Mouse (Mus musculus) limb, embryonic 12.5 days (tissue): ENCODE measurements at regions not wholly inside any gene's neighbourhood (a gene's known extent, or its start where the extent isn't known, plus 50 kb on each side); places are given as distances from the start of the nearest gene placed in this dataset.

Source experiments
- ATAC-seq: fragments of 200-750 bp; cut with Nextera tagmentation; 2 replicates; pipeline ENCODE4 v1.8.0; 2017; ENCODE audit warnings: low read depth, moderate TSS enrichment; ENCODE audit not compliant: insufficient number of reproducible peaks, insufficient read depth, low FRiP score, low TSS enrichment
- H3K27ac ChIP-seq: fragments of 300-500 bp; sonication (generic); 2 replicates; pipeline ENCODE4 v1.5.1; 2016; ENCODE audit warnings: mild to moderate bottlenecking, moderate library complexity
- H3K27me3 ChIP-seq: fragments of 300-500 bp; sonication (generic); 2 replicates; pipeline ENCODE4 v1.6.1; 2016; ENCODE audit warnings: mild to moderate bottlenecking, moderate library complexity
- H3K36me3 ChIP-seq: fragments of 300-500 bp; sonication (generic); 2 replicates; pipeline ENCODE4 v1.6.1; 2016; ENCODE audit warnings: mild to moderate bottlenecking, moderate library complexity
- H3K4me1 ChIP-seq: fragments of 300-500 bp; sonication (generic); replicated peaks from 2 replicates; pipeline ENCODE4 v1.6.1; 2016
- H3K4me2 ChIP-seq: fragments of 300-500 bp; sonication (generic); 2 replicates; pipeline ENCODE4 v1.6.1; 2016; ENCODE audit warnings: mild to moderate bottlenecking, moderate library complexity
- H3K4me3 ChIP-seq: fragments of 300-500 bp; sonication (generic); replicated peaks from 2 replicates; pipeline ENCODE4 v1.5.1; 2016; ENCODE audit warnings: mild to moderate bottlenecking
- H3K9ac ChIP-seq: fragments of 300-500 bp; sonication (generic); replicated peaks from 2 replicates; pipeline ENCODE4 v1.6.1; 2016; ENCODE audit warnings: mild to moderate bottlenecking, moderate library complexity
- H3K9me3 ChIP-seq: fragments of 300-500 bp; sonication (generic); 2 replicates; pipeline ENCODE4 v1.6.1; 2016; ENCODE audit warnings: mild to moderate bottlenecking, moderate library complexity
- WGBS: fragments of 180-500 bp; shearing (Covaris S2); methylation state at CpG from one replicate; pipeline ENCODE4 v1.1.7; 2016; 5-methylcytosine and 5-hydroxymethylcytosine counted together

DNA sequence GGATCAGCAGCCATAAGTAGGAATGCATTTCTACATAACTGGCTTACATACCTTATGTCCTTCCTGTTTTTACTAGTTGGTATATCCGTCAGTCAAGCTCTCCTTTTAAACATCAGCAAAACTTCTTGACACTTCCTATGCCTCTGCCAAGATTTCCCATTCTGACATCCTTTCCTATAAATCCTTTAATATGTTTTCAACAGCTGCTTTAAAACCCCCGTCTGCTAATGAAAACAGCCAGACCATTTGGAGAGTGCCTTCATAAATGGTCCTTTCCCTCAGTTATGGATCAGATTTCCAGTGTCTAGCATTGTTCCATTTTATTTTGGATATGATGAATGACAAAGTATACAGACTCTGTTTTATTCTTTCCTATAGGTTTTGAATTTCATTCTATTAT is 270.7 kb upstream of the Rgmb start:
- Histone ChIP-seq H3K4me3 (no peak overlapping the region), H3K4me2 (no peak overlapping the region), H3K4me1 (no peaks in the 10 kb centered on the region), H3K9ac (no peak overlapping the region), H3K9me3 (no peaks in the 10 kb centered on the region), H3K36me3 (no peaks in the 10 kb centered on the region), H3K27ac (no peak overlapping the region), H3K27me3 (no peaks in the 10 kb centered on the region)
- no peak for ATAC-seq
- WGBS, result 41% methylated on average over 2 of the region's 2 CpGs

DNA sequence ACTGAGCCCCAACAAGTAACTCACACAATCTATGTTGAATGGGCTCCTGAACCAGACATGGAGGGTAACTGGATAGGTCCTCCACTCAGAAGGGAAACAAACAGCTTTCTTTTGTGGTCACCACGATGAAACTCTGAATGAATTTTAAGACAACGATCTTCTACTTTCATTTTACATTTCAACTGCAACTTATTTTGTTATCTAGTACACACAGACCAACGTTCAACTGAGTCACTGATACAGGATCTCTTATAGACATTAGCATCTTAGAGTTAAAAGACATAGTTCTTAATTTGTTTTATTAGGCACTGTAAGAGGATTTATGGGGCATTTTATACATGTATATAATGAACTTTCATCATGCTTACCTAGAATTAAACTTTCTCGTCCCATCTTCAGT is 262.1 kb upstream of the Rgmb start:
- Histone ChIP-seq H3K27ac (no peak overlapping the region), H3K9ac (no peak overlapping the region), H3K36me3 (no peaks in the 10 kb centered on the region), H3K4me1 (no peaks in the 10 kb centered on the region), H3K9me3 (no peaks in the 10 kb centered on the region), H3K27me3 (no peaks in the 10 kb centered on the region), H3K4me2 (no peak overlapping the region), H3K4me3 (no peak overlapping the region)
- 80% methylated on average over 4 of the region's 4 CpGs for WGBS
- ATAC-seq, result no peak

DNA sequence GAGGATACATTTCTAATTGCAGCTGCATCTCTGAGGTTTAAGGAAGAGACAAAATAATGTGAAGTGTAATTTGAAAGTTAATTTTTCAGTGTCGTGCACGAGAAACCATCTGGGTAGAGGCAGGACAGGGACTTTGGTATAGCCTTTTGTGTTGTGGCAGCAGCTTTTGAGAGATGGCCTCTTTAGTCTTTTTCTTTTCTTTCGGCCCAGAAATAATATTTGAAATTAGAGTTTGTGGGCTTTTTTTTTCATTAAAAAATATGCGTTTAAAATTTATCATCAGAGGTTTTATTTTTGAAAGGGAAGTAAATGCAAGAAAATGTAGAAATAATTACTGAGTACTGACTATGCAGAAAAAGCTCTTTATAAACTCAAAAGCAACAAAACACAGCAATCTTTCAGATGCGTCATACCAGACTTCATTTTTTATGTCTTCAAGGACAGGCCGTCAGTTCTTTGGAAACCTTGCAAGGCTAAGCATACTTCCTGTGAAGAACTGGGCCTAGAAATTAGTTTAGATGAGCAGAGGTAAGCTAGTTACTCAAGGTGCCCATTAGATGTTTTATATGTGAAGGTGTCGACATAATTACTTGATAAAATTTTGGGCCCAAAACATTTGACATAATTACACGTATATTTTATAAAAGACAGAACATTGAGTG is 258.9 kb upstream of the Rgmb start:
- WGBS, result 81% methylated on average over 8 of the region's 8 CpGs
- ATAC-seq, result no peak
- Histone ChIP-seq H3K4me2 (no peak overlapping the region), H3K27me3 (no peaks in the 10 kb centered on the region), H3K36me3 (no peaks in the 10 kb centered on the region), H3K27ac (no peak overlapping the region), H3K4me3 (no peak overlapping the region), H3K9me3 (no peaks in the 10 kb centered on the region), H3K4me1 (no peaks in the 10 kb centered on the region), H3K9ac (no peak overlapping the region)

DNA sequence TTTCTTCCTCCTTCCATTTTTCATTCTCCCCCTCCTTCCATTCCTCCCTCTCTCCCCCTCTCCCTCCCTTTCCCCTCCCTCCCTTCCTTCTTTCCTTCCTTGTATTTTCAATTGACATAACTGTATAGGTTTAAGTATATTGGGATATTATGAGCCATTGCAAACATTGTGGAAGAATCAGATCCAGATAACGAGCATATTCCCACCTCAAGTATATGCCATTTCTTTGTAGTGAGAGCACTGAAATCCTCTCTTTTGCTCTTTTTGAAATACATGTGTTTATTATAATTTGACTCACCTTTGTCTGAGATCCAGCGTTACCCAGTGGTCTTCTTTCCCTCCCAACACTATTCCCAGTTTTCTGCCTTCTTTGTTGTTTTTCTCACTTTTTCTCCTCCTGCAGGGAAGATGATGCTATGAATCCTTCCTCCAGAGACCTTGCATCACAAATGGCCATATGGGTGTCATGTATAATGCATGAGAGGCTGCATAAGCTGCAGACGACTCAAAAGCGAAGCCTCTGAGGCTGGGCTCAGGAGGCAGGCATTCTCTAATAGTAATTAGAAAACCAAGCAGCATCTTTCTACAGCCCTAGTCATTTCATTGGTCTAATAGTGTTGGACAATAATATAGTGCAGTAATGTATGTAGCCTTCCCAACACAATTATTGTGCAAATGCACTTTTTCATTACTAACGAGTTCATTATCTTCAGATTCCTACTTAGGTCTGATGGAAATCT is 258.2 kb upstream of the Rgmb start:
- Histone ChIP-seq H3K4me3 (no peak overlapping the region), H3K9me3 (no peaks in the 10 kb centered on the region), H3K27me3 (no peaks in the 10 kb centered on the region), H3K4me2 (no peak overlapping the region), H3K9ac (no peak overlapping the region), H3K4me1 (no peaks in the 10 kb centered on the region), H3K27ac (no peak overlapping the region), H3K36me3 (no peaks in the 10 kb centered on the region)
- no peak for ATAC-seq
- WGBS, result 70% methylated on average over 5 of the region's 5 CpGs

DNA sequence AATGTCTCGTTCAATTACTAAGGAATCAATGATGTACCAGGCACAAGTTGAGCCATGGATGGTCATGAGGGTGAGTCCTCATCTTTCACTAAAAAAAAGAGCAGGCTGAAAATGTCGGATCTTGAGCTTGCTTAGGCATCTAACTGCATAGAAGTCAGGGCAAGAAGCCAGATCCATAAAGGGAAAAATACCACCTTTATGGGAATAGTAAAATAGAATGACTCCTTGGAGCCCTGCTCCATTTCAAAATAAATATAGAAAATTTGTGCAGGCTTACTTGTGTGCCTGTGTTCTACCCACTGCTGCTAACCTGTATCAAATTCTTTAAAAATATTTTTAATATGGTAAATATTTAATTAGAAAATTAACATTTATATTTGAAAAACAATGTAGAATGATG is 256.2 kb upstream of the Rgmb start:
- no peak overlapping the region for H3K4me3 ChIP-seq
- H3K4me2 ChIP-seq, result no peak overlapping the region
- no peak for ATAC-seq
- H3K36me3 ChIP-seq, result no peaks in the 10 kb centered on the region
- no peaks in the 10 kb centered on the region for H3K9me3 ChIP-seq
- WGBS, result 56% methylated on average over 2 of the region's 2 CpGs
- no peak overlapping the region for H3K9ac ChIP-seq
- no peaks in the 10 kb centered on the region for H3K27me3 ChIP-seq
- H3K4me1 ChIP-seq, result no peaks in the 10 kb centered on the region
- H3K27ac ChIP-seq, result no peak overlapping the region

DNA sequence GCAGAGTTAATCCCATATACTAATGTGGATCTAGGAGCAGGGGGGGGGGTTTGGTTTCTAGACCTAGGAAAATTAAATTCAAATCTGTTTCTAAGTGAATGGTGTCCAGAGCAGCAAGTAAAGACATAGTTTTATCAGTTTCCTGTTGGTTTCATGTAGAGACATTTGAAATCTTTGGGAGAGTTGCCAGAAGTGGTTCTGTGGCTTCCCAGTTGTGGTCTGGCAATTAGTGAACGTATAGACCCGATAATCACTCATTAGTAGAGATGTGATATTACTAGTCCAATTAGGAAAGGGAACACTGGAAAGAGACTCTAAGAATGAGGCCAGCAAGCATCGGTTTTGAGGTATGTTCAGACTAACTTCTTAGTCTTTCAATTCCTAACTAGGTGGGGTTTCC is 252.0 kb upstream of the Rgmb start:
- ATAC-seq, result no peak
- 68% methylated on average over 3 of the region's 3 CpGs for whole genome bisulfite sequencing

DNA sequence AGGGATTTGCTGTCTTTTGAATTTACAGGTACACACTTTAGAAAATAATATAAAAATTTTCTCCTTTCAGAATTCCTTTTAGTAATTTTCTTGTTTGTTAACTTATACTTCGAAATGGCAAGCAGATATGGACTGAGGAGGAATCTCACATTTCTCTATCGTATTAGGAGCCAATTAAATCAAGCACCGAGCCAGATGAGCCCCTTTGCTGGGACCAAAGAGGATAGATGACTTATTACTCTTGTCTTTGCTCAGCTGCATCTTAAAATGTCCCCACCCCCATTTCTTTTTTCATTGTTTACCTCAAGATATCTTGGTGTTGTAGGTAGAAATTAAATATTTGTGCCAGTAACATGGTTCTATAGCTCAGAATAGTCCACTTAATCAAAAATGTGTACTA is 247.7 kb upstream of the Rgmb start:
- Histone ChIP-seq H3K27ac (no peak overlapping the region), H3K4me2 (no peak overlapping the region), H3K36me3 (no peaks in the 10 kb centered on the region), H3K4me3 (no peak overlapping the region), H3K9ac (no peak overlapping the region), H3K4me1 (no peaks in the 10 kb centered on the region), H3K27me3 (no peaks in the 10 kb centered on the region), H3K9me3 (no peaks in the 10 kb centered on the region)
- ATAC-seq, result no peak
- 88% methylated on average over 3 of the region's 3 CpGs for WGBS

More for the DNA sequence above, 252.0 kb upstream of the Rgmb start:
- Histone ChIP-seq H3K27me3 (no peaks in the 10 kb centered on the region), H3K9ac (no peak overlapping the region), H3K4me2 (no peak overlapping the region), H3K4me3 (no peak overlapping the region), H3K27ac (no peak overlapping the region), H3K4me1 (no peaks in the 10 kb centered on the region), H3K36me3 (no peaks in the 10 kb centered on the region), H3K9me3 (no peaks in the 10 kb centered on the region)

DNA sequence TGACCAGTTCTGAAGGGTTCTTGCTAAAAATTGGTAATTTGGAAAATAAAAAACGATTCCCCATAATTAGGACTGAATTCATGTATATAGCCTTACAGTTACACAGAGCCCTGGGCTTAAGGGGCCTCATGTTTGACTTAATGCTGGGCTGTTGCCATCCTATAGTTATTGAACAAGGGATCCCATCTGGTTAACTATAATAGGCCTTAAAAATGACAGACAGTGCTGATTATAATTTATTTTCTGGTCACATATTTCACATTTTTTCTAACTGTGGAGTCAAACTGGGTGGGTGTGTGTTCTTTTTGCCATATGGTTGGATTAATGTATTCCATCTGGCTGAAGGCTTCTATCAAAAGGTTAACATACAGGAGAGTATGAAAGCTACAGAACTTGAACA is 238.5 kb upstream of the Rgmb start:
- no peak for ATAC-seq
- no peak overlapping the region for H3K4me2 ChIP-seq
- H3K27me3 ChIP-seq, result no peaks in the 10 kb centered on the region
- H3K4me1 ChIP-seq, result no peaks in the 10 kb centered on the region
- H3K9me3 ChIP-seq, result no peaks in the 10 kb centered on the region
- H3K27ac ChIP-seq, result no peak overlapping the region
- WGBS, result 55% methylated on average over 1 of the region's 1 CpGs
- H3K9ac ChIP-seq, result no peak overlapping the region
- H3K36me3 ChIP-seq, result no peaks in the 10 kb centered on the region
- no peak overlapping the region for H3K4me3 ChIP-seq

DNA sequence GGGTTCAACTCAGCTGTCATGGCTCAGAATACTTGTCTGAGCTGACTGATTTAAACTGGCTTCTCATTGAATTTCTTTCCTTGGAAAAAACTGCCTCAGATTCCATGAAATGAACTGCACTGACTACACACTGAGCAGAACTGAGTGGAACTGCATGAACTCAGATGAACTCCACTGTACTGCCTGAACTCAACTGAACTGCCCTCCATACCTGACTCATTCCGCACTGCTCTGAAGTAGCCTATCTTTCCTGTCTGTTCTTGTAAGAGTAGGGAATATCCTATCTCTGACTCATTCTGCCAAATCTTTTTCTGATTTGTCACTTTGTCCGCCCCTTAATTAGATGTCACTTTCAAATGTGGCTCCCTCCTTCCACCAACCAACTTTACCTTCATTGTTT is 237.0 kb upstream of the Rgmb start:
- Histone ChIP-seq H3K27ac (no peak overlapping the region), H3K4me3 (no peak overlapping the region), H3K9ac (no peak overlapping the region), H3K27me3 (no peaks in the 10 kb centered on the region), H3K36me3 (no peaks in the 10 kb centered on the region), H3K9me3 (no peaks in the 10 kb centered on the region), H3K4me2 (no peak overlapping the region), H3K4me1 (no peaks in the 10 kb centered on the region)
- no peak for ATAC-seq
- 91% methylated on average over 2 of the region's 2 CpGs for WGBS

DNA sequence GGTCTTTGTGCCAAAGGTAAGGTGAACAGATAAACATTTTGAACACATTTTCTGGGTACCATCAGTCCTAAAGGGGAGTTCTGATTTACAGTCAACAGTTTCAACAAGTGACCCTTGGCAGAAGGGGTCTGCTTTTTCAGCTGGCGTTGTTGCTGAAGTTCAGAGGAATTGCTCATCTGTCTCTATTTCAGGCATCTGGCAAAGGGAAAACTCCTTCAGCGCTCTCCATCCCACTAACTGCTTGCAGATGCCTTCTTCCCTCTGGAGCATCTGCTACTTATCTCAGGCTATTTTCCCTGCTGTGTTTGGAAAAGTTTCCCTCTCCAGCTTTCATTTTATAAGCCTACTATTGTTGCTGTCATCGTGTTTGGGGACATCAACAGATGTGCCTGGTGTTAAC is 223.6 kb upstream of the Rgmb start:
- Histone ChIP-seq H3K9ac (no peak overlapping the region), H3K4me2 (no peak overlapping the region), H3K27ac (no peak overlapping the region), H3K9me3 (no peaks in the 10 kb centered on the region), H3K4me1 (no peaks in the 10 kb centered on the region), H3K36me3 (no peaks in the 10 kb centered on the region), H3K27me3 (no peaks in the 10 kb centered on the region), H3K4me3 (no peak overlapping the region)
- no peak for ATAC-seq
- 10% methylated on average over 3 of the region's 3 CpGs for WGBS

DNA sequence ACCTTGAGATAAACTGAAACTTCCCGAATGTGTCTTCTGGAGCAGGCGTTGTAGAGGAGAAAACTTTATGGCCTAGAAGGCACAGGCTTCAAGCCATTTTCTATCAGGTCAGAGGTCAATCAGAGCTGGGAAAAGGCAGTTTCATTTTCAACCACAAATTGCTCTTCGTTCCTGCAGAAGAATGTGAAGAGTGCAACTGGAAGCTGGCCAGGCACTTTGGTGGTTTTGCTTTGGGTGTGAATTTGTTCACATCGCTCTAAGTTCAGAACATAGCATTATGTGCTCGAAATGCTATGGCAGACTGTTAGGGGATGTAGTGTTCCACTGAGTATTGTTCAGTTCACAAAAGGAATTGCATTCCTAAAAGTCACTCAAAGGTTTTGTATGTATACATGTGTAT is 220.9 kb upstream of the Rgmb start:
- no peak overlapping the region for H3K4me2 ChIP-seq
- no peak overlapping the region for H3K9ac ChIP-seq
- H3K4me3 ChIP-seq, result no peak overlapping the region
- no peak for ATAC-seq
- H3K9me3 ChIP-seq, result no peaks in the 10 kb centered on the region
- H3K27me3 ChIP-seq, result no peaks in the 10 kb centered on the region
- no peaks in the 10 kb centered on the region for H3K4me1 ChIP-seq
- H3K27ac ChIP-seq, result no peak overlapping the region
- WGBS, result 36% methylated on average over 5 of the region's 5 CpGs
- H3K36me3 ChIP-seq, result no peaks in the 10 kb centered on the region
